Mouse (Mus musculus) layer of hippocampus, postnatal 36 days (tissue): ENCODE measurements around the gene Mrpl36. TPM values are rescaled to one million over a fixed set of nuclear protein-coding genes. Genes with fewer than 3 reads are reported as not detected.

ENCODE experiments used
- DNase-seq, 2 experiments: peaks; one replicate each; pipeline ENCODE4 v3.0.0; 2022
- total RNA-seq, 2 experiments: library from RNA; stranded (reverse); gene quantifications; 2 replicates each; pipeline ENCODE4 v1.2.3; 2021

Gene Mrpl36
- total RNA-seq, 2 experiments from 2014 or later: 35.2 to 42.5 TPM

DNA sequence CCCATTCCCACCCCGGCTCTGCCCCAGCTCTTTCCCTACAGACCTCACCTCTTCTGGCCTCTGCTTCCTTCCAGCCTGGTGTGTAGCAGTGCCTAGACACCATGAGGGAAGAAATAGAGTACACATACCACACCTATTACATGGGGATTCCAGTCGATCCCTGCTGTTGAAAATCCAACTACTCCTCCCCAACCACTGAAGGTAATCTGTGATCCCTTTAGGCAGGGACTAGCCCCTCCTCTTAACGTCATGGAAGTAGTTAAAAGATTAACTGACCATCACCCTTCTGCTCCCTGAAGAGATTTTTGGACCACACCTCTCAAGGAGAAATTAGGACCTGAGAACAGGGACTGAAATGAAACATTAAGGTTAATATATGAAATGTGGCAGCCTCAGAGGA is 18.9 kb downstream of the Mrpl36 start:
- no peak for DNase-seq

DNA sequence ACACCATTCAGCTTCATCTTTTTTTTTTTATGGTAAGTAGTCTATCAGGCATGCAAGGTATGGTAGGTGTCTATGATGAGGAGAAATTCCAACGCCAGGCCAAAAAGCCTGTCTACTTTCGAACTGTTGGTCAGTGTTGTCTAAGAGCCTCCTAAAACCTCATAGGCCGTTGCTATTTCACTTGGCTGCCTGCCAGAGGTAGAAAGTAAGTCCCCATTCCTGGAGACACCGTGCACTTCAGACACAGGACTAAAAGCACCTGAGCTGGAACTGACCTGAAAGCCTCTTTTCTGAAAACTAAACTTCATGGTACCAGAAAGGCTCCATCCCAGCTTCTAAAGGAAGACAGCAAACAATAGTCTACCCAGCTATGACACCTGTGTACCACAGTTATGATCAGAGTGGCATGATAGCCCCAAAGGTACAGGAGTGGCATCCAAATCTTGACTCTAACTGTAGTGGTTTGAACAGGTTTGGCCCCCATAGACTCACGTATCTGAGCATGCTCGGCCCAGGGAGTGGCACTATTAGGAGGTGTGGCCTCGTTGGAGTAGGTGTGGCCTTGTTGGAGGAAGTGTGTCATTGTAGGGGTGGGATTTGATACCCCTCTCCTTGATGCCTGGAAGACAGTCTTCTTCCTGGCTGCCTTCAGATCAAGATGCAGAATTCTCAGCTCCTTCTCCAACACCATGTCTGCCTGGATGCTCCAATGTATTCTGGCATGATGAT is 19.8 kb downstream of the Mrpl36 start:
- DNase-seq: no peak

DNA sequence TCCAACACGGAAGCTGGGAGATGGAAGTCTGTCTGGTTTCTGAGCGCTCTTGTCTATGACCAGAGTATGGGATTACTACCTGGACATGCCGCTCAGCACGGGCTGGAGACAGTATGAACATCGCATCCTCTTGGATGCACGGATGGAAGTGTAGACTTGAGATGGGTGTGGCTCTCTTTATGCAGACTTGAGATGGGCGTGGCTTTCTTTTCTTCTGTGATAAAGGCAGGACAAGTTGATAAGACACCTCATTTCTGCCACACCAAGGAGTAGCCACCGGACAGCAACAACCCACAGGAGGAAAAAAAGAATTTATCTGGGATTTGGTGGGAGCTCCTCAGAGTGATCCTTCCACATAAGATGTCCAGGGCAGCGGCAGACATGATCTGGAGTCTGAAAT is 22.4 kb downstream of the Mrpl36 start:
- DNase-seq: no peak

DNA sequence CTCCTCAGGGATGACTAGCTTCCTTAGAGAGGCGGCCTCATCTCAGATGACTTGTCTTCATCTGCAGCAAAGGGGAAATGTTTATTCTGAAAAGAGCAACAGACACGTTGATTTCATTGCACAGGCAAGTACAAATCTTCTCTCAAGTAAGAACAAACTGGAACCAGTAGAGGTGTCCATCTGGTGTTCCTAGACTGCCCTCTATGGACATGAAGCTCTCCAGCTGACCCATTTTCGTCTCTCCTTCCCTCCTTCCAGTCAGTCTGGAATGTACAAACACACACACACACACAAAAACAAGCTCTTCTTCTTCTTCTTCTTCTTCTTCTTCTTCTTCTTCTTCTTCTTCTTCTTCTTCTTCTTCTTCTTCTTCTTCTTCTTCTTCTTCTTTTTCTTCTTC is 23.6 kb downstream of the Mrpl36 start:
- no peak for DNase-seq

DNA sequence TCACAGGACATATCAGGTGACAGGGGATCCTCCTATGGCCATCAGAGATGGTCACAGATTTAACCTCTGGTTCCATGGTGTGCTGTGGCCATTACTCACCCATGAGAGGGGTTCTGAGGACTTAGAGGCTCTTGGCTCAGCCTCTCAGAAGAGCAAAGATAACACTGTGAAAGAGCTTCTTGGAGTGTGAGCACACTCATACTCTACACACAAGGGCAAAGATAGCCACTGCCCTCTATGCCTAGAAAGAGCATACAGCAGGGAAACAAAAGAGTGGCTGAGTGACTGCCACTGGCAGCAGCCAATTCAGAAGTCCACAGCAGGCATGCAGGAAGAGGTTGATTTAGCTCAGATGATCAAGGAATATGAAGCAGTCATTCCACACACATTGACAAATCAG is 24.2 kb downstream of the Mrpl36 start:
- no peak for DNase-seq

DNA sequence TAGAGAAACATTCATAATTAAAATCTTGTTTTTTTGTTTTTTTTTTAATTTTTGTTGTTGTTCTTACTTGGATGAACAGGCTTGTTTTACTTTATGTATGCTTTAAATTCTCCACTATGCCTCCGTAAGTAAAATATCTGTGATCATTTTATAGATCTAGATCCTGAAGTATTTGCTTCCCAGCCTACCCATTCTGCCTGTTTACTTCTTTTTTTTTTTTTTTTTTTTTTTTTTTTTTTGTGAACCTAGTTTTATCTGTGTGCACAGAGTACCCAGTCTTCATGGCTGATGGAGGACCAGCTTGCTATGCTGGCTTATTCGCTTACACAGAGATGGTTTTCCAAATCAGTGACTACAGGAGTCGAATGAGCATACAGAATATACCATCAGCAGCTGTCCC is 28.8 kb downstream of the Mrpl36 start:
- no peak for DNase-seq

DNA sequence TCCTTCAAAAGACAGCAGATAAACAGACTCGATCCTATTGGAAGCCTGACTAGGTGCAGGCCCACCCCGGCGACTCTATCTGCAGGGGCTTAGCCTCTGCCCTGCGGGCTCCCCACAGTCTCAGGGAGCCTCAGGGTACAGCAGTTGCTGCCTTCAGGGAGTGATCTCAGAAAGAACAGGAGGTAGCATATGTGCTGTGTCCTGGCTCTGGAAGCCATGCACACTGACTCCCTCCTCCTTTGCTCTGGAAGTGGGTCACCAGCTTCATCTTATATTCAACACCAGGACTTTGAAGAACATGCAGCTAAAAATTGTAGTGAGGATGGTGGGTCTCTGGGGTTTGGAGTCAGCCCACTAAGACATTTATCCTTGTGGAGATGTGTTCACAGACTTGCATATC is 45.1 kb downstream of the Mrpl36 start:
- DNase-seq: no peak

DNA sequence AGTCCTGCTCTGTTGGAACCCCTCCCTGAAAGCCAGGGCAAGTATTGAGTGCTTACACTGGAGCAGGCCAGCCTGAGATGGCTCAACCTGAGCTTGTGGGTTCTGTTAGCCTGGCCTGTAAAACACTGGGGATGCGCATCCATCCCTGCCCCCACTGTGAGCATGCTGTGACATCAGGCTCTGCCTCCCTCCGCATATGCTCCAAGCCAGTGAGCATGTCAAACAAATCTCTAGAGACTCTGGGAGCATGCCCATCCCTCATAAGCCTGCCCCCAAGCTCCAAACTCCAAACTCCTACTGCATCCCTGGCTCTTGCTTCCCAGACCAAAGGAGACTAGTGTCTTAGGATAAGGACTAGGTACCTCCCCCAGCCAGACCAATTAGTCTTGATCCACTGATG is 46.3 kb downstream of the Mrpl36 start:
- DNase-seq: no peak

DNA sequence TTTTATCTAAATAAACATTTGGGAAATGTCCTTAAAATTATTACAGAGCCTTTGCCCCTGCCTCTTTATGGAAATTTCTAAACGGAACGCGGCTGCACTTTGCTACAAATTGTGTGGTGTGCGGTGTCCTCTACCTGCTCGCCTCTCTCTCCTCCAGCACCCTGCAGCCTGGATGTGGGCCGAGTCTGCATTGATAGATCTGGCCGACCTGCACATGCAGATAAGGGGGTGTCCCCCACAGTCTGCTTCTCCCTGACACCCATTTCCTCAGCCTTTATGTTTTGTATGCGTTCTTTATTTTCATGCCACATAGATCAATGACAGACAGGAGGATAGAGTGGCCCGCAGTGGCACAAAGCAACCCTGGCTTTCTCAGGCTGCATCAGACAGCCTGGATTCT is 49.3 kb downstream of the Mrpl36 start:
- no peak for DNase-seq

Other genes with a start within 250 kb of the Mrpl36 start
- not detected for gene Irx4, start 68.0 kb upstream of the Mrpl36 start, total RNA-seq
- gene Ndufs6, start within 50 bp of the Mrpl36 start, total RNA-seq: 100 to 1,000 TPM; 170 to 174 TPM
- 10 to 100 TPM; 36.6 to 39.4 TPM for gene Lpcat1, start 138.7 kb downstream of the Mrpl36 start, total RNA-seq
- under 1 TPM in 1 of 2 experiments, not detected in 1; 0.10 TPM for gene Slc6a3, start 208.2 kb downstream of the Mrpl36 start, total RNA-seq